Mouse (Mus musculus): ENCODE measurements at regions not wholly inside any gene's neighbourhood (a gene's known extent, or its start where the extent isn't known, plus 50 kb on each side); places are given as distances from the start of the nearest gene placed in this dataset.

GRCm38 (mm10) chr2:75773431-75773830, 58.5 kb upstream of the Agps start:
- no peak overlapping the region for H3K27ac ChIP-seq (ENCODE audit: insufficient read depth, low read length)
- H3K36me3 ChIP-seq (ENCODE audit: control insufficient read depth, insufficient read depth, low read length, poor library complexity, severe bottlenecking), result no peaks in the 10 kb centered on the region
- H3K4me1 ChIP-seq (ENCODE audit: control insufficient read depth, insufficient read depth, low read length), result peaks cover 10% of the 10 kb centered on the region
- H3K9ac ChIP-seq (ENCODE audit: low read depth, poor library complexity, severe bottlenecking), result no peak overlapping the region
- H3K4me3 ChIP-seq (ENCODE audit: low read depth, low read length), result no peak overlapping the region
- TF ChIP-seq CTCF (IDR thresholded peaks at IDR 0.05; ENCODE audit: low read depth, low read length), result no peak
- H3K27me3 ChIP-seq (ENCODE audit: control insufficient read depth, insufficient read depth, low read length, poor library complexity, severe bottlenecking), result no peaks in the 10 kb centered on the region
- H3K9me3 ChIP-seq (replicated peaks; ENCODE audit: control insufficient read depth, insufficient read depth, low read length, poor library complexity, severe bottlenecking), result no peaks in the 10 kb centered on the region

- TF ChIP-seq EP300 (IDR thresholded peaks at IDR 0.05; ENCODE audit: insufficient read depth, low read depth, low read length) (no peak), CTCF (IDR thresholded peaks at IDR 0.05; ENCODE audit: low read depth, low read length) (no peak)
- Histone ChIP-seq H3K27ac (ENCODE audit: insufficient read depth, low read length) (peak overlapping the region; percentile 77), H3K4me1 (ENCODE audit: control insufficient read depth, insufficient read depth, low read length) (peaks cover 10% of the 10 kb centered on the region), H3K9ac (ENCODE audit: low read depth, poor library complexity, severe bottlenecking) (peak overlapping the region; percentile 36), H3K9me3 (replicated peaks; ENCODE audit: control insufficient read depth, insufficient read depth, low read length, poor library complexity, severe bottlenecking) (no peaks in the 10 kb centered on the region), H3K36me3 (ENCODE audit: control insufficient read depth, insufficient read depth, low read length, poor library complexity, severe bottlenecking) (no peaks in the 10 kb centered on the region), H3K4me3 (ENCODE audit: low read depth, low read length) (peak overlapping the region; percentile 15), H3K27me3 (ENCODE audit: control insufficient read depth, insufficient read depth, low read length, poor library complexity, severe bottlenecking) (no peaks in the 10 kb centered on the region)
These were observed 59.6 kb upstream of the Agps start for GRCm38 (mm10) chr2:75772251-75772956.

GRCm38 (mm10) chr2:75770633-75771032, 61.3 kb upstream of the Agps start:
- H3K4me3 ChIP-seq (ENCODE audit: low read depth, low read length), result no peak overlapping the region
- TF ChIP-seq EP300 (IDR thresholded peaks at IDR 0.05; ENCODE audit: insufficient read depth, low read depth, low read length), result no peak
- no peak for TF ChIP-seq POLR2A (IDR thresholded peaks at IDR 0.05; ENCODE audit: insufficient read depth, low read length)
- no peak for TF ChIP-seq CTCF (IDR thresholded peaks at IDR 0.05; ENCODE audit: low read depth, low read length)
- H3K4me1 ChIP-seq (ENCODE audit: control insufficient read depth, insufficient read depth, low read length), result peaks cover 12% of the 10 kb centered on the region

GRCm38 (mm10) chr2:75768559-75769304, 63.2 kb upstream of the Agps start:
- H3K4me1 ChIP-seq (ENCODE audit: control insufficient read depth, insufficient read depth, low read length), result peaks cover 10% of the 10 kb centered on the region
- peak overlapping the region; percentile 92 for H3K27ac ChIP-seq (ENCODE audit: insufficient read depth, low read length)
- H3K4me3 ChIP-seq (ENCODE audit: low read depth, low read length), result no peak overlapping the region
- peak overlapping the region; percentile 48; the same call in 1 of the 2 replicates for H3K9ac ChIP-seq (ENCODE audit: low read depth, poor library complexity, severe bottlenecking)
- no peaks in the 10 kb centered on the region for H3K27me3 ChIP-seq (ENCODE audit: control insufficient read depth, insufficient read depth, low read length, poor library complexity, severe bottlenecking)
- no peaks in the 10 kb centered on the region for H3K9me3 ChIP-seq (replicated peaks; ENCODE audit: control insufficient read depth, insufficient read depth, low read length, poor library complexity, severe bottlenecking)
- TF ChIP-seq POLR2A (IDR thresholded peaks at IDR 0.05; ENCODE audit: insufficient read depth, low read length), result no peak
- TF ChIP-seq EP300 (IDR thresholded peaks at IDR 0.05; ENCODE audit: insufficient read depth, low read depth, low read length), result no peak
- no peak for TF ChIP-seq CTCF (IDR thresholded peaks at IDR 0.05; ENCODE audit: low read depth, low read length)
- H3K36me3 ChIP-seq (ENCODE audit: control insufficient read depth, insufficient read depth, low read length, poor library complexity, severe bottlenecking), result no peaks in the 10 kb centered on the region

More at GRCm38 (mm10) chr2:75770633-75771032, 61.3 kb upstream of the Agps start:
- Histone ChIP-seq H3K9me3 (replicated peaks; ENCODE audit: control insufficient read depth, insufficient read depth, low read length, poor library complexity, severe bottlenecking) (no peaks in the 10 kb centered on the region), H3K36me3 (ENCODE audit: control insufficient read depth, insufficient read depth, low read length, poor library complexity, severe bottlenecking) (no peaks in the 10 kb centered on the region), H3K27me3 (ENCODE audit: control insufficient read depth, insufficient read depth, low read length, poor library complexity, severe bottlenecking) (no peaks in the 10 kb centered on the region), H3K9ac (ENCODE audit: low read depth, poor library complexity, severe bottlenecking) (no peak overlapping the region), H3K27ac (ENCODE audit: insufficient read depth, low read length) (no peak overlapping the region)

GRCm38 (mm10) chr2:75767871-75768558, 63.6 kb upstream of the Nfe2l2 start:
- H3K4me1 ChIP-seq (ENCODE audit: control insufficient read depth, insufficient read depth, low read length), result peaks cover 10% of the 10 kb centered on the region
- no peak overlapping the region for H3K4me3 ChIP-seq (ENCODE audit: low read depth, low read length)
- no peaks in the 10 kb centered on the region for H3K36me3 ChIP-seq (ENCODE audit: control insufficient read depth, insufficient read depth, low read length, poor library complexity, severe bottlenecking)
- TF ChIP-seq CTCF (IDR thresholded peaks at IDR 0.05; ENCODE audit: low read depth, low read length), result no peak
- TF ChIP-seq EP300 (IDR thresholded peaks at IDR 0.05; ENCODE audit: insufficient read depth, low read depth, low read length), result peak; percentile 90
- H3K27ac ChIP-seq (ENCODE audit: insufficient read depth, low read length), result peak overlapping the region; percentile 92
- no peaks in the 10 kb centered on the region for H3K27me3 ChIP-seq (ENCODE audit: control insufficient read depth, insufficient read depth, low read length, poor library complexity, severe bottlenecking)
- H3K9ac ChIP-seq (ENCODE audit: low read depth, poor library complexity, severe bottlenecking), result peak overlapping the region; percentile 83
- H3K9me3 ChIP-seq (replicated peaks; ENCODE audit: control insufficient read depth, insufficient read depth, low read length, poor library complexity, severe bottlenecking), result no peaks in the 10 kb centered on the region

- Histone ChIP-seq H3K4me3 (ENCODE audit: low read depth, low read length) (no peak overlapping the region), H3K27ac (ENCODE audit: insufficient read depth, low read length) (no peak overlapping the region), H3K27me3 (ENCODE audit: control insufficient read depth, insufficient read depth, low read length, poor library complexity, severe bottlenecking) (no peaks in the 10 kb centered on the region), H3K36me3 (ENCODE audit: control insufficient read depth, insufficient read depth, low read length, poor library complexity, severe bottlenecking) (no peaks in the 10 kb centered on the region), H3K4me1 (ENCODE audit: control insufficient read depth, insufficient read depth, low read length) (peaks cover 7% of the 10 kb centered on the region), H3K9me3 (replicated peaks; ENCODE audit: control insufficient read depth, insufficient read depth, low read length, poor library complexity, severe bottlenecking) (no peaks in the 10 kb centered on the region), H3K9ac (ENCODE audit: low read depth, poor library complexity, severe bottlenecking) (no peak overlapping the region)
- no peak for TF ChIP-seq CTCF (IDR thresholded peaks at IDR 0.05; ENCODE audit: low read depth, low read length)
- TF ChIP-seq EP300 (IDR thresholded peaks at IDR 0.05; ENCODE audit: insufficient read depth, low read depth, low read length), result no peak
These were observed 61.0 kb upstream of the Nfe2l2 start for GRCm38 (mm10) chr2:75765403-75765802.
